Mouse (Mus musculus): ENCODE results near the gene Stoml1. TPM values are rescaled to one million over a fixed set of nuclear protein-coding genes. Genes with fewer than 3 reads are reported as not detected.

Gene Stoml1
- polyA plus RNA-seq, 1 experiment = 55.5 TPM

GRCm38 (mm10) chr9:58272068-58272541 is 19.1 kb downstream of the Stoml1 start:
- no peak overlapping the region for H3K4me3 ChIP-seq (ENCODE audit: extremely low read depth, insufficient read depth, insufficient read length)
- WGBS = 53% methylated on average over 2 of the region's 2 CpGs
- H3K4me1 ChIP-seq (ENCODE audit: control insufficient read depth, insufficient read depth, insufficient read length) = peaks cover 36% of the 10 kb centered on the region; the same call in 1 of the 2 replicates
- DNase-seq (ENCODE audit: low read depth in 1 of 2, low spot score in 2 of 2) = peak; percentile 54 to 57
- peak overlapping the region; percentile 93 for H3K27ac ChIP-seq (ENCODE audit: insufficient read depth, low read length)
- TF ChIP-seq POLR2A (IDR thresholded peaks at IDR 0.05; ENCODE audit: low read depth, low read length) (no peak), CTCF (IDR thresholded peaks at IDR 0.05; ENCODE audit: extremely low read depth, insufficient read depth, insufficient read length, insufficient replicate concordance) (no peak)
- no peaks in the 10 kb centered on the region for H3K36me3 ChIP-seq (ENCODE audit: control insufficient read depth, insufficient read depth, low read length)
- no peaks in the 10 kb centered on the region for H3K27me3 ChIP-seq (ENCODE audit: control insufficient read depth, insufficient read depth, low read length)

GRCm38 (mm10) chr9:58272855-58273254 is 19.9 kb downstream of the Stoml1 start:
- TF ChIP-seq POLR2A (IDR thresholded peaks at IDR 0.05; ENCODE audit: low read depth, low read length) = no peak
- TF ChIP-seq CTCF (IDR thresholded peaks at IDR 0.05; ENCODE audit: extremely low read depth, insufficient read depth, insufficient read length, insufficient replicate concordance) = no peak
- H3K4me1 ChIP-seq (ENCODE audit: control insufficient read depth, insufficient read depth, insufficient read length) = peaks cover 36% of the 10 kb centered on the region; the same call in 1 of the 2 replicates
- no peak overlapping the region for H3K4me3 ChIP-seq (ENCODE audit: extremely low read depth, insufficient read depth, insufficient read length)
- peak overlapping the region; percentile 93 for H3K27ac ChIP-seq (ENCODE audit: insufficient read depth, low read length)
- H3K36me3 ChIP-seq (ENCODE audit: control insufficient read depth, insufficient read depth, low read length) = no peaks in the 10 kb centered on the region
- H3K27me3 ChIP-seq (ENCODE audit: control insufficient read depth, insufficient read depth, low read length) = no peaks in the 10 kb centered on the region
- peak in 1 of 2 experiments; percentile 56 for DNase-seq (ENCODE audit: low read depth in 1 of 2, low spot score in 2 of 2)
- 38% methylated on average over 9 of the region's 9 CpGs for WGBS

DNA sequence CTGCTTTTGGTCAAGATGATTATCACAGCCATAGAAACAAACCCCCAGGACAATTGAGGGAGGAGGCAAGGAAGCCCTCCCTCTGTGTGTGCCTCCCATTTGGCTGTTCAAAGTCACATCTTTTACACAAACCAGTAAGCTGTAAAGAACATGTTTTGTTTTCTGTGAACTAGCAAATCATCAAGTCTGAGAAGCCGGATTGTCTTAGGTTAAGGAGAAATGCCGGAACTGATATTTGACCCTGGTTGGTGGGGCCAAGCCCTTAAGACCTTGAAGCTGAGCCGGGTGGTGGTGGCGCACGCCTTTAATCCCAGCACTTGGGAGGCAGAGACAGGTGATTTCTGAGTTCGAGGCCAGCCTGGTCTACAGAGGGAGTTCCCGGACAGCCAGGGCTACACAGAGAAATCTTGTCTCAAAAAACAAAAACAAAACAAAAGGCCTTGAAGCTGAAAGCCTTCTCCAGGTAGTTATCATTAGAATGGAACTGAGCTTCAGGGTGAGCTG is 21.2 kb downstream of the Stoml1 start:
- Histone ChIP-seq H3K4me1 (ENCODE audit: control insufficient read depth, insufficient read depth, insufficient read length) (peaks cover 32% of the 10 kb centered on the region; the same call in 1 of the 2 replicates), H3K36me3 (ENCODE audit: control insufficient read depth, insufficient read depth, low read length) (no peaks in the 10 kb centered on the region), H3K4me3 (ENCODE audit: extremely low read depth, insufficient read depth, insufficient read length) (no peak overlapping the region), H3K27me3 (ENCODE audit: control insufficient read depth, insufficient read depth, low read length) (no peaks in the 10 kb centered on the region), H3K27ac (ENCODE audit: insufficient read depth, low read length) (peak overlapping the region; percentile 93)
- WGBS = 84% methylated on average over 7 of the region's 7 CpGs
- no peak for DNase-seq (ENCODE audit: low read depth in 1 of 2, low spot score in 2 of 2)
- TF ChIP-seq CTCF (IDR thresholded peaks at IDR 0.05; ENCODE audit: extremely low read depth, insufficient read depth, insufficient read length, insufficient replicate concordance) = no peak
- no peak for TF ChIP-seq POLR2A (IDR thresholded peaks at IDR 0.05; ENCODE audit: low read depth, low read length)

DNA sequence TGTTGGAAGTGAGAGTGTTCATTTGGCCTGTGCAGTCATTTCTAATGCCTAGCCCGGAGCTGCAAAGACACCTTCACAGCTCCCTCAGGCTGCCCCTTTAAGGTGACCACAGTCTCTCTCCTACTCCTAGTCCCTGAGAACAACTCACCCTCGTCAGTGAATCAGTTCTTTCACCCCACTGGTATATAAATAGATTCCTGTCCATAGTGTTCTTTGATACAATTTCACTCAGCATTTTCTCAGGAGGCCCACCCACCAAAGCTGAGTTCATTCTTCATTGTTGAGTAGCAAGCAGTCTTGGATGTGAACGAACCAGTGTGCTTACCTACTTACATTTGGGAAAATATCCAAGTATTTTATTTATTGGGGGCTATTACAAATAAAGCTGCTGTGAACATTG is 21.7 kb downstream of the Stoml1 start:
- Histone ChIP-seq H3K27ac (ENCODE audit: insufficient read depth, low read length) (peak overlapping the region; percentile 93), H3K4me1 (ENCODE audit: control insufficient read depth, insufficient read depth, insufficient read length) (peaks cover 30% of the 10 kb centered on the region; the same call in 1 of the 2 replicates), H3K4me3 (ENCODE audit: extremely low read depth, insufficient read depth, insufficient read length) (no peak overlapping the region), H3K27me3 (ENCODE audit: control insufficient read depth, insufficient read depth, low read length) (no peaks in the 10 kb centered on the region), H3K36me3 (ENCODE audit: control insufficient read depth, insufficient read depth, low read length) (no peaks in the 10 kb centered on the region)
- 41% methylated on average over 3 of the region's 3 CpGs for WGBS
- no peak for DNase-seq (ENCODE audit: low read depth in 1 of 2, low spot score in 2 of 2)
- TF ChIP-seq CTCF (IDR thresholded peaks at IDR 0.05; ENCODE audit: extremely low read depth, insufficient read depth, insufficient read length, insufficient replicate concordance) (no peak), POLR2A (IDR thresholded peaks at IDR 0.05; ENCODE audit: low read depth, low read length) (no peak)

DNA sequence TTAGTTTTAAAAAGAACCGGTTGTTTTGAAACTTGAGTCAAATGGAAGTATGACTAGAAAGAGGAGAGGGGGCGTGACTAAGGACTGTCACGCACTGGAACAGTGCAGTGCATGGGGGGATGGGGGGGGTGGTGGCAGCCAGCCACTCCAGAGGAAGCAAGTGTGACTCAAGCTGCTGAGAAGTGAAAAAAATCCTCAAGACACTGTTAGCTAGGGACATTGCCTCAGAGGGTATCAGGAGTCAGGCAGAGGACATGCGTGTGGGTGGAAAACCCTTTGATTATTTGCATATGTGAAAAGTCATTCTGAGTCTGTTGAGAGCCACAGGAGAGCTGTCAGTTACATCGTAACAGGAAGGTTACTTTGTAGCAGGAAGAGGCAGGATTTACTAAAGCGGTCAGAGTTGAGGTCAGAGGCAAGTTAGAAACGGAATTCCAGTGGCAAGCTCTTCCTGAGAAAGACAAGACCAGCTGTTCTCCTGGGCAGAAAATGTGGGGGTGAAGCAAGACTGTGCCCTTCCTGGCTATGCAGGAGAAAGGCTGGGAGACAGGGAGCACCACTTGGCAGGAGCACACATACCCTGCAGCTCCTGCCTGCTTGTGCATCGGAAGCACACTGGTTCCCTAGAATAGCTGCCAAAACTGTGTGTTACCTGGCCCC is 22.3 kb downstream of the Stoml1 start:
- 4% methylated on average over 8 of the region's 8 CpGs for WGBS
- H3K4me1 ChIP-seq (ENCODE audit: control insufficient read depth, insufficient read depth, insufficient read length) = peaks cover 30% of the 10 kb centered on the region; the same call in 1 of the 2 replicates
- DNase-seq (ENCODE audit: low read depth in 1 of 2, low spot score in 2 of 2) = peak; percentile 37 to 81

GRCm38 (mm10) chr9:58275797-58276196 is 22.8 kb downstream of the Stoml1 start:
- Histone ChIP-seq H3K27me3 (ENCODE audit: control insufficient read depth, insufficient read depth, low read length) (no peaks in the 10 kb centered on the region), H3K4me3 (ENCODE audit: extremely low read depth, insufficient read depth, insufficient read length) (peak overlapping the region; percentile 35), H3K36me3 (ENCODE audit: control insufficient read depth, insufficient read depth, low read length) (no peaks in the 10 kb centered on the region), H3K4me1 (ENCODE audit: control insufficient read depth, insufficient read depth, insufficient read length) (peaks cover 26% of the 10 kb centered on the region; the same call in 1 of the 2 replicates), H3K27ac (ENCODE audit: insufficient read depth, low read length) (peak overlapping the region; percentile 93)
- no peak for DNase-seq (ENCODE audit: low read depth in 1 of 2, low spot score in 2 of 2)
- WGBS = 8% methylated on average over 3 of the region's 3 CpGs
- TF ChIP-seq POLR2A (IDR thresholded peaks at IDR 0.05; ENCODE audit: low read depth, low read length) = no peak
- TF ChIP-seq CTCF (IDR thresholded peaks at IDR 0.05; ENCODE audit: extremely low read depth, insufficient read depth, insufficient read length, insufficient replicate concordance) = no peak

More for the DNA sequence above, 22.3 kb downstream of the Stoml1 start:
- Histone ChIP-seq H3K27ac (ENCODE audit: insufficient read depth, low read length) (peak overlapping the region; percentile 93), H3K4me3 (ENCODE audit: extremely low read depth, insufficient read depth, insufficient read length) (peak overlapping the region; percentile 35), H3K36me3 (ENCODE audit: control insufficient read depth, insufficient read depth, low read length) (no peaks in the 10 kb centered on the region), H3K27me3 (ENCODE audit: control insufficient read depth, insufficient read depth, low read length) (no peaks in the 10 kb centered on the region)
- TF ChIP-seq POLR2A (IDR thresholded peaks at IDR 0.05; ENCODE audit: low read depth, low read length) (no peak), CTCF (IDR thresholded peaks at IDR 0.05; ENCODE audit: extremely low read depth, insufficient read depth, insufficient read length, insufficient replicate concordance) (no peak)

DNA sequence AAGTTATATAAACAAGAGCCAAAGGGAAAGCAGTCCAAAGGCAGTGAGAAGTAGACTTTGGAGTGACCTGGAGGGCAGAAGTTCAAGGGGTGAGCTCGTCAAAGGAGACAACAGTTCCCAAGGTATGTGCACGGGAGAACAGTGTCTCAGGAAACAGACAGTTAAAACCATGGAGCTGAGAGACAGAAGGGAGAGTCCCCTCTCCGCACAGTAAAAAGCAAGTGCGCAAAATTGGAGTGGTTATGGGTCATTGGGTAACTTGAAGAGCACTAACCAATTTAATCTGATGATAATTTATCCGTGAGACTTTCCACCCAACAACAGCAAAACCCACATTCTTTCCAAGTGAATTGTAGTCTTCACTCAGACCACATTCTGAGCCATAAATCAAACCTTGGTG is 23.4 kb downstream of the Stoml1 start:
- no peak for DNase-seq (ENCODE audit: low read depth in 1 of 2, low spot score in 2 of 2)
- no peaks in the 10 kb centered on the region for H3K36me3 ChIP-seq (ENCODE audit: control insufficient read depth, insufficient read depth, low read length)
- peaks cover 25% of the 10 kb centered on the region; the same call in 1 of the 2 replicates for H3K4me1 ChIP-seq (ENCODE audit: control insufficient read depth, insufficient read depth, insufficient read length)
- TF ChIP-seq CTCF (IDR thresholded peaks at IDR 0.05; ENCODE audit: extremely low read depth, insufficient read depth, insufficient read length, insufficient replicate concordance) = no peak
- TF ChIP-seq POLR2A (IDR thresholded peaks at IDR 0.05; ENCODE audit: low read depth, low read length) = no peak
- 38% methylated on average over 5 of the region's 5 CpGs for WGBS
- H3K4me3 ChIP-seq (ENCODE audit: extremely low read depth, insufficient read depth, insufficient read length) = no peak overlapping the region
- no peaks in the 10 kb centered on the region for H3K27me3 ChIP-seq (ENCODE audit: control insufficient read depth, insufficient read depth, low read length)
- peak overlapping the region; percentile 93 for H3K27ac ChIP-seq (ENCODE audit: insufficient read depth, low read length)

Measured in spleen, adult 2 months (tissue).